Mouse (Mus musculus): ENCODE results near the gene Hs3st3b1. TPM values are rescaled to one million over a fixed set of nuclear protein-coding genes. Genes with fewer than 3 reads are reported as not detected.
A peak's percentile ranks its signal among the peaks of the same experiment; 100 is the strongest.

The Hs3st3b1 gene
- total RNA-seq (2021), result under 1 TPM; 0.26 to 0.37 TPM
- long read RNA-seq, experiment 1, result 0 reads
- long read RNA-seq, experiment 2, result 0 reads

DNA sequence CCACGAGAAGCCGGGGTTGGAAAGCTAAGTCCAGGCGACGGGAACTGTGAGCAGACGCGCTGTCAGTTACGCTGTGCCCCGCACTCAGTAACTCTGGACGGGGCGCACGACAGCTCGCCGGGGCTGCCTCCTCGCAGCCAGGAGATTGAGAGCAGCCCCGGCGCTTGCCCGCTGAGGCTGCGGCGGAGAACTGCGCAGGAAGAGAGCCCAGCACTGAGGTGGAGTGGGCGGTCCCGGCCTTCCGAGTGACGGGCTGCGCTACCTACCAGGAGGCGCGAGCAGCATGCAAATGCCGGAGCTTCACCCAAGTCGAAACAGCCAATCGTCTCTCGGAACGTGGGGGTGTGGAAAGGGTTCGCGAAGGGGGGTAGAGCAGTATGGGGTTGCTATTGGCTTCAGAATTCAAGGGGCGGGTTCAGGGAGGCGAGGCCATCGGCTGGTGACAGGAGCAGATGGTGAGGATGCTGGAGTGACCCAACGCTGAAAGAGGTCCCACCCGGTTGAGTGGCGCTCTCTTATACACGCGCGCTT lies at the start of gene Hs3st3b1:
Hs3st3b1 (minus strand) TSS at position 200 of the 531 bp plus-strand sequence.
- no peak for TF ChIP-seq CTCF (conservative IDR thresholded peaks at IDR 0.05)
- peak; percentile 58 to 75 for DNase-seq (ENCODE audit: low spot score in 2 of 2)
- Histone ChIP-seq H3K4me3 (peak within 1 kb of the TSS; percentile 45), H3K27ac (no peak within 1 kb of the TSS)

DNA sequence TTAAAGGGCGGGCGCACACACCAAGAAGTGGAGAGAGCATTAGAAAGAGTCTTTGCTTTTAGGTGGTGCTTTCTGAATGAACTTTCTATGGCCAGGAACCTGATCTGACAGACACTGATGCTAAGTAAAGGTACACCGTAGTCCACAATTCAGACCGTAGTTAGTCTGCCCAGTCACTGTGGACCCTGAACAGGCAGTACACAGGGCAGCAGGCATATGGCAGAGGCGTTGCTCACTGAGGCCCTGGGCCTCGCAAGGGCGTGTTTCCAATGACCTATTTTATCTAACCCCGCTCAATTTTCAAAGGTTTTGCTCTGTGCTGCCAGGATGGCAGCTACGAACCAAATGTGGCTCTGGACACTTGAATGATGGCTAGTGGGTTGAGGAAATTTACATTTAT lies 49.4 kb upstream of the Hs3st3b1 start:
- Histone ChIP-seq H3K27ac (no peak overlapping the region), H3K4me3 (no peak overlapping the region)
- no peak for TF ChIP-seq CTCF (conservative IDR thresholded peaks at IDR 0.05)
- no peak for DNase-seq (ENCODE audit: low spot score in 2 of 2)

DNA sequence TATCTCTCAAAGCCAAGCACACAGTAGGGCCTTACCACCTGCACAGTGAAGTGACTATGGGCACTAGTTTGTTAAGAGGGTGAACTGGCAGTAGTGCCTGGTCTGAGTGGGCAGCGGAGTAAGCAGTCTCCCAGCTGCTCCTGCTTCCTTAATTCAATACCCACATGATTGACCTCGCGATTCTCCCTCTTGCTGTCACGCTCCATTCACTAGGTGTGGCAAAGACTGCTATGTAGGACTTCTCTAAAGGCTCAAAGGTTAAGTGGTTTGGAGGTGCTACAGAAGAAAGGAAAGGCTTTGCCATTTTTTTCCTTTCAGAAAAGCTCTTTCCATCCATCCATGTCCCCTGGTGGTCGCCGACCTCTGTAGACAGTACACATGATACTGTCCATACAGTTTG lies 48.7 kb upstream of the Hs3st3b1 start:
- no peak for DNase-seq (ENCODE audit: low spot score in 2 of 2)
- no peak overlapping the region for H3K4me3 ChIP-seq
- no peak for TF ChIP-seq CTCF (conservative IDR thresholded peaks at IDR 0.05)
- H3K27ac ChIP-seq, result no peak overlapping the region

DNA sequence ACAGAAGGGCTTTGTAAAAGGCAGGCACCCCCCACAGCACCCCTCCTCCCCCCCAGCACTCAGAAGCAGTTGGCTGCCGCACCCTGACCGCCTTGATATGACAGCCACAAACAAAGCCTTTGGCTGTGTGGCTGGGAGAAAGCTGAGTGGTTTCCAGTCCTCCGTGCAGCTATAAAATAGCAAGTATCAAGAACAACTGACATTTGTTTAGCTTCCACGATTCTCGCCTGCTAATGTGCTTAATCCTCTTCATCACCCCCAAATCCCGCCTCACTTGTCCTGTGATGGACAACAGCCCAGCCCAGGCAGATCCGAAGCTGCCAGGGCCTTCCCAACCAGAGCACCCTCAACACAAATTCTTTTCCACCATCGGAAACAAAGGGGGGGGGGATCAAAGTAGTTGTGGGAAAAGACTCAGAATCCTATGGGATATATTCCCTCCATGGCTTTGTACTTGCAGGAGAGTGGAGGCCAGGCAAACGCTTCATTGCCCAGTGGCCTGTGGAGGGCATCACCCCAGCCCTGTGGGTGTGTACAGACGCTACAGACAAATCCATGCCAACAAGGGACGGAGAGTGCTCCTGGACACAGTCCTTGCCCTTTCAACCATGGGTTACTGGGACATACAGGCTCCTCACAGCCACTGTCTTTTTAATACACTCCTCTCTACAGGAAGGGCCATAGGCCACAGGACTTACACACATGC lies 47.3 kb upstream of the Hs3st3b1 start:
- peak overlapping the region; percentile 74 for H3K27ac ChIP-seq
- DNase-seq (ENCODE audit: low spot score in 2 of 2), result peak; percentile 16 to 29
- no peak for TF ChIP-seq CTCF (conservative IDR thresholded peaks at IDR 0.05)
- no peak overlapping the region for H3K4me3 ChIP-seq

DNA sequence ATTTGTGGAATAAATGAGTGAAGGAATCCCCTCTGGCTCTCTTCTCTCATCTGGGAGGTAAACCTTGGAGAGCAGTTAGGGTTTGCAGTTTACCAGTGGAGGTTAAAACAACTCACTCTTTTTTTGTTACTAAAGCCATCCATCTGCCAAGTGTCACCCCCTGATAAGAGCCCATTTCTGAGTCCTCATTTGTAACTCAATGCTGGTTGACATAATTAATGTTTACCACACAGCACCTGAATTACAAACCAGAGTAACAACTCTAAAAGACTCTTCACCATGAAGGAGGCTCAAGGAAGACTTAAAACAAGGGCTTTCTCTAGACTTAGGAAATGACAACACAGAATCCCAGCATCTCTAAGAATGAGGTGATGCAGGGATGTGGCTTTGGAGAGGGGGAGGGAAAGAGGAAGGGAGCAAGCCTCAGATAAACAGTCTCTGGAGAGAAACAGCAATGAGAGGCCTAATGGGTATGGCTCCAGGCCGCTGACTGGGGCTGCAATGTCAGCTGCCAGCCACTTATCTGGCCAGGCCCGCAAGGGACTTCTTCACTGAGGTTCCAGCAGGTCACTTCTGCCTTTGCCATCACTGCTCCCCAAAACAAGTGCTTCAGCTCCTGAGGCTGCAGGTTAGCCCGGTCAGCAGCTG lies 46.4 kb upstream of the Hs3st3b1 start:
- Histone ChIP-seq H3K4me3 (no peak overlapping the region), H3K27ac (peak overlapping the region; percentile 74; the same call in 1 of the 2 replicates)
- TF ChIP-seq CTCF (conservative IDR thresholded peaks at IDR 0.05), result no peak
- no peak for DNase-seq (ENCODE audit: low spot score in 2 of 2)

DNA sequence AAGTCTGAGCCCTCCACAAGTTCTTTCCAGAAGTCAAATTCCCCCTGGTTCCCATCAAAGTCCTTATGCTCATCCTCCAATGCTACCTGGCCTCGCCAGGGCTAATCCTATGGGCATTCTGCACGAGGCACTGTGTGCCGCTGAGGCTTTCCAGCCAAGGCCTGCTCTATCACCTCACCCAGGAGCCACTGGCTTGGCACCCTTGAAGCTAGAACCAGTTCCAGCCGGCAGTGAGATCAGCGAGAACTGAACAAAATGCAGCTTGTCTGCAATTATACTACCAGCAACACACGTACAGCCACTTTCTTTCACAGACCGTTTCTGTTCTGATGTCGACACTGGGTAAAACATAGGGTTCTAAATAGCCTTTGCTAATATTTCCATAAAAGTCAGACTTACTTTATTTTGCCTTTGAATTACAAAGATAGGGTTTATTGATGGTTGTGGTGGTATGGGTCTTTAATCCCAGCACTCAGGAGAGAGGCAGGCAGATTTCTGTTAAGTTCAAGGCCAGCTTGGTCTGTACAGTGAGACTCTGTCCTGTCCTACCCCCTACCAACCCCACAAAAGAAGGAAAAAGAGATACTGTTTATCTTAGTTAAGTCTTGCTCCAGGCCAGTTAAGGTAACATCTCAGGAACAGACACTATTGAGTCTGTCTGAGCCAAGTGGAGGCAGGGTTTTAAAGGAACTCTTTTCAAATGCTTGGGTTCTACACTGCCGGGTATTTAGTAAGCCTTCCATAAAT lies 45.7 kb upstream of the Hs3st3b1 start:
- H3K27ac ChIP-seq, result no peak overlapping the region
- no peak for TF ChIP-seq CTCF (conservative IDR thresholded peaks at IDR 0.05)
- no peak overlapping the region for H3K4me3 ChIP-seq
- no peak for DNase-seq (ENCODE audit: low spot score in 2 of 2)

DNA sequence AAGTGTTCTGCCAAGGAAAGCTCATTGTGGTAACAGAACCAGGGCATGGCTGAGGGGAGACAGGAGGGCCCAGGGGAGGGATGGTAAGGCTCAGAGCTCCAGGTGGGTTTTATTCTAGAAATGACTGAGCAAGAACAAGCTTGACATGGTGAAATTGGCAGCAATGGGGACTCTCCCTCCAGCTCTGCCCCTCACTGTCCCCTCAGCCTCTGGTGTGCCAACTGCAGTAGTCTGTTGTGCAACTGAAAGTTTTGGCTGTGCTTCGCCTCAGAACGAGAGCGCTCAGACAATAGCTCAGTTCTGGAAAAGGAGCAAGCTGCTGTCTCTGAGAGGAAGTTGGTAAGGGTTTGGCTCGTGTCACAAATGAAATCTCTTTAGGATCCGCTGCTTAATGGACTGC lies 43.3 kb upstream of the Hs3st3b1 start:
- no peak for TF ChIP-seq CTCF (conservative IDR thresholded peaks at IDR 0.05)
- Histone ChIP-seq H3K27ac (no peak overlapping the region), H3K4me3 (no peak overlapping the region)
- no peak for DNase-seq (ENCODE audit: low spot score in 2 of 2)

DNA sequence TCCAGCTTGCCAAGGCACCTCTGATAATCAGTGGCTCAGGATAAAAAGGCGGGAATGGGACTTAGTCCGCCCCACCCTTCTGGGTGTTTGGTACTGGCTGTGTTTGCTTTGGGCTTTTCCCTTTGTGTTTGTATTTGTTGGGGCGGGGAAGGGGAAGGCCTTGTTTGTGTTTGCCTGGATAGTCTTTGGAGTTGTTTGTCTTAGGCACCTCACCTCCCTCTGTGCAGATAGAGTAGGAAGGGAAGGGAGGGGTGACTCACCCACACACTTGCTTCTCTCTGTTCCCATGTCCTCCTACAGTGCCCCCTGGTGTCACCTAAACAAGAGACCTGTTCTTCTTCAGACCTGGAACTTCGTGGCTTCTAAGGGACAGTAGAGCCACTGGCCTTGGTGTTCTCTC lies 35.1 kb upstream of the Hs3st3b1 start:
- no peak overlapping the region for H3K4me3 ChIP-seq
- DNase-seq (ENCODE audit: low spot score in 2 of 2), result no peak
- H3K27ac ChIP-seq, result no peak overlapping the region
- peak; percentile 53 for TF ChIP-seq CTCF (conservative IDR thresholded peaks at IDR 0.05)

DNA sequence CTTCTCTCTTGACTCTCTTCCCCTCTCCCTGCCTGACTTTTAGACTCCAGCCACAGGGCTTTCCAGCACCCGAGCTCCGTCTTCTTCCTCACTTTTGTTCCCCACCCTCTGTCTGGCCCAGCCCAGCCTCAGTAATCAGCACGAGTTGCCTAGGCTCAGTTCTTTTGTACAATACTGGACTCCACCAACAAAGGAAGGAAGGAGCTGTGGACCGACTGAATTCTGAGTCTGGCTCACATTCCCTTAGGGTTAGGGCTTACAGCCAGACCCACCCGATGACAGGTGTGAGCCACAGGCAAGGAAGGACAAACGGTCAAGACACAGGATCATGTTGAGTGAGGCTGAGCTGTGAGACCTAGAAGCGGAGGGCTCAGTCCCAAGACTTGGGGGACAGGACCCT lies 34.7 kb upstream of the Hs3st3b1 start:
- no peak for TF ChIP-seq CTCF (conservative IDR thresholded peaks at IDR 0.05)
- Histone ChIP-seq H3K27ac (no peak overlapping the region), H3K4me3 (no peak overlapping the region)
- DNase-seq (ENCODE audit: low spot score in 2 of 2), result no peak

DNA sequence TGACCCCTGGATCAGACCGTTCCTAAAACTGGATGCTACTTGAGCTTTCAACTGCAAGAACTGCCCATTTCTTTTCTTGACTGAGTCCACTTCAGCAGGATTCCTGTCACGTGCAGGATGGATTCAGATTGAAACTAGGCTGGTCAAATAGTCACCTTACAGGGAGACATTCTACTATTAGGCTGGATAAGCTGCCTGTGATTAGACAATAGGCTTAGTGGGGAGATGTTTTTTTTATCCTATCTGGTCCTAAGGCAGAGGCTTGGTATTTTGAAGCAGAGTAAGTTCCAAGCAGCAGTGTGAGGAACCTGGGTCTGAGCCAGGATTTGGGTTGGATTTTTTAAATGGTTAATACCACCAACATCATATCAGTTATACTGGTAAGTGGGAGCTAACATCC lies 31.8 kb upstream of the Hs3st3b1 start:
- TF ChIP-seq CTCF (conservative IDR thresholded peaks at IDR 0.05), result no peak
- no peak for DNase-seq (ENCODE audit: low spot score in 2 of 2)
- Histone ChIP-seq H3K4me3 (no peak overlapping the region), H3K27ac (no peak overlapping the region)

DNA sequence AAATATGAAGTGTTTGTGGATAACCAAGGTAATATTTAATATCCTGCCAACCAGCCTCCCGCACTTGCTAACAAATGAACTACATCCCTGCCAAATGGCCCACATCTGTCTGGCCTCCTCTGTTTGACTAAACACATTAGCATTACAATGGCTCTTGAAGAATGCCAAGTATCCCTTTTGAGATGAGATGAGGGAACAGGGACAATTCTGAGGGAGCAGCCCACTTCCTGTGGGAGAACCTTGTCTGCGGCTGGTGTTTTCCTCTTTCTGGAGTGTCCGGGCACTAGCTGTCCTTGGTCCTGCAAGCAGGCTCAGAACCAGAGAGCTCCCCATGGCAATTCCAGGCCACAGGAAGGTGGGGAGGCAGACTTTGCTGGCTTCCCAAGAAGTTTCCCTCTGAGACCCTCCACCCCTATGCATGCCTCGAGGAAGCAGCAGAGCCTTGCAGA lies 30.7 kb upstream of the Hs3st3b1 start:
- no peak overlapping the region for H3K4me3 ChIP-seq
- no peak for DNase-seq (ENCODE audit: low spot score in 2 of 2)
- no peak for TF ChIP-seq CTCF (conservative IDR thresholded peaks at IDR 0.05)
- no peak overlapping the region for H3K27ac ChIP-seq

DNA sequence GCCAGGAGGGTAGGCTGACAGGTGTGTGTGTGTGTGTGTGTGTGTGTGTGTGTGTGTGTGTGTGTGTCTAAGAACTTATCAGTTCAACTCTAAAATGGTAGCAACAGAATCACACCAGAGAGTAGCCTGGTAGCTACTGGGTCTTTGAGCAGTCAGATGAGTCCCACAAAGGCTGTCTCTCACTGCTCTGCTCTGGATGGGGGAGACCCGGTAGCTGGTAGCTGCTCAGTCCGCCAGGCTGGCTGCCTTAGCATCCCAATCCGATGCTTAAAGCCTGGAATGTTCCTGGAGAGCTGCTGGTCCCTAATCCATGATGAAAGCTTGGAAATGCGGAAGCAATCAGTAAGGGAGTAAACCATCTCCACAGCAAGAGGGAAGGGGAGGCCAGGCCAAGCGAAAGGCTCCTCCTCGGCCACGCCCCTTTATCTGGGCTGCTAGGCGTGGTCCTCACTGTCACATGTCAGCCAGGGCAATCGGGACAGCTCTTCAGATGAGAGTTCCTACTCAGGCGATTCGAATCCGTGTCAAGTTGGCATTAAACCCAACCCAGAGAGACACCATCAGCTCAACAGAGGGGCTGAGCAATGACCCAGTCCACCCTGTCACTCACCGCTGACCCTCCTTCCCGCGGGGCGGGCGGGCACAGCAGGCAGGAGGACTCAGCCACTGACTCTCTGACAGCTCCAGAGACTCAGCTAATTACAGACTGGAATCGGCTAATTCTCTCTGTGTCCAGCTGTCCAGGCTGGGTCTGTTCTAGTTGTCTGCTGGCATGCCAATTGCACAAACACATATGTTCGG lies 29.9 kb upstream of the Hs3st3b1 start:
- TF ChIP-seq CTCF (conservative IDR thresholded peaks at IDR 0.05), result no peak
- no peak overlapping the region for H3K27ac ChIP-seq
- no peak for DNase-seq (ENCODE audit: low spot score in 2 of 2)
- H3K4me3 ChIP-seq, result peak overlapping the region; percentile 33; the same call in 1 of the 2 replicates
